Mouse (Mus musculus) cortical plate, adult 2 months (tissue): Measurements from ENCODE around the gene Psmd12.

Experiments used
- CTCF ChIP-seq: fragments of 200-500 bp; IDR thresholded peaks from 2 replicates; pipeline ENCODE4 v1.5.1; 2011; ENCODE audit warnings: mild to moderate bottlenecking, control low read depth, low read length; ENCODE audit not compliant: insufficient read depth; ENCODE audit errors: extremely low read depth
- POLR2A ChIP-seq: fragments of 200-500 bp; IDR thresholded peaks from 2 replicates; pipeline ENCODE4 v1.6.1; 2011; ENCODE audit warnings: mild to moderate bottlenecking, low read length, control low read depth; ENCODE audit not compliant: insufficient read depth; ENCODE audit errors: extremely low read depth

- TF ChIP-seq CTCF: no peak
- TF ChIP-seq POLR2A: no peak
Observed at GRCm38 (mm10) chr11:107458286-107458685, 21.0 kb upstream of the Psmd12 start.
